Mouse (Mus musculus) right cerebral cortex, postnatal 4 days (tissue): ENCODE results near the gene Sh3kbp1.

ENCODE experiments used
- DNase-seq: peaks from one replicate; pipeline ENCODE4 v3.0.0-alpha.2; 2022

The Sh3kbp1 gene

DNA sequence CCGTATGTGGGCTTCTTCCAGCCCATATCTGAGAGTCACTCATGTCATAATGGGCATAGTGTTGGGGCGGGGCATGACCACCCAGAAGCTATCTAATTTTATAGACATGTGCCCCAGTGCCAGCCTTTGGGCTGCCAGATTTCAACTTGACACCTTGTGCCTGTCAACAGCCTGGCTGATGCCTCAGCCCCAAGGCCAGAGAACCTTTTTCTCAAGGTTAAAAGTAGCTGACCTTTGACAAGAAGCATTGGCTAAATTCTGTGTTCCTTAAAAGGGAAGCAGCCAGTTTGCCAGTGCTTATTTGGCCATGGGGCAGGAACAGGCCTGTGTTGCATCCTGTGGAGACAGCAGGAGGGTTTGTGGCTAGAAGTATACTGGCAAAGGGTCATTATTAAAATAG is 315.5 kb downstream of the Sh3kbp1 start:
- no peak for DNase-seq

GRCm38 (mm10) chrX:159943586-159943985 is 316.5 kb downstream of the Sh3kbp1 start:
- DNase-seq, result no peak

GRCm38 (mm10) chrX:159953546-159954429 is 326.7 kb downstream of the Sh3kbp1 start:
- DNase-seq, result no peak

DNA sequence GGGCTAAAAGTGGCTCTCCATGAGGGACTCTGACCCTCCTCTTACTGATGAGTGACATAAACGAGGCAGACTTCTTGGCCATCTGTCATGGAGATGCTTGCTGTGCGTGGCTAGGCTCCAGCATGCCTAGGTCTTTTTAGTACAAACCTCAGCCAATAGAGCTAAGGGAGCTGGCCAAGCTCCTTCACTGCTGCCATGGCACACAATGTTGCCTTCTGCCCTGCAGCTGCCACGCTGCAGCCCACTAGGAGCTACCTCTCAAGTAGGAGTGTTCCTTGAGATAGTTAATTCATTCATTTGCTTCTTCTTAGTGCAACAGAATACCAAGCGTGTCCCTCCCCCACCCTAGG is 327.3 kb downstream of the Sh3kbp1 start:
- DNase-seq, result peak; percentile 6

DNA sequence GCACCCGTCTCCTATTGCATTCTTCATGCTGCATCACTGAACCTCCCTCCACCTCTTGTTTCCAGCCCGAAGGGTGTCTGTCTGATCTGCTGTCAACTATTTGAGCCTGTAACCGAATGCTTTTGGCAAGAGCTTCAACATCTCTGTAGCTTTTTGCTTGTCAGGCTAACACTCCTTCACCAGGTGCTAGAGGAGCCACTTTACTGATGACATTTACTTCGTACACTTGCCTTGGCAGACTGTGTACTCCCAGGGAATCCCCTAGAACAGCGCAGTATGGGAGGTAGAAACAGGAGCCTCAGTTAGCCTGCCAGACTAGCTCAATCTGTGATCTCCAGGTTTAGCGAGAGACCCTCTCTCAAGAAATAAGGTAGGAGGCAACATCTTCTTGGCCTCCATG is 328.4 kb downstream of the Sh3kbp1 start:
- no peak for DNase-seq

- DNase-seq, result no peak
Measured at GRCm38 (mm10) chrX:159961385-159961784, 334.3 kb downstream of the Sh3kbp1 start.

- peak; percentile 32 for DNase-seq
Measured at GRCm38 (mm10) chrX:159963273-159963672, 336.2 kb downstream of the Sh3kbp1 start.

GRCm38 (mm10) chrX:159963925-159964324 is 336.9 kb downstream of the Sh3kbp1 start:
- peak; percentile 33 for DNase-seq

GRCm38 (mm10) chrX:159969025-159969424 is 342.0 kb downstream of the Sh3kbp1 start:
- no peak for DNase-seq

GRCm38 (mm10) chrX:159971091-159971779 is 344.2 kb downstream of the Sh3kbp1 start:
- no peak for DNase-seq

DNA sequence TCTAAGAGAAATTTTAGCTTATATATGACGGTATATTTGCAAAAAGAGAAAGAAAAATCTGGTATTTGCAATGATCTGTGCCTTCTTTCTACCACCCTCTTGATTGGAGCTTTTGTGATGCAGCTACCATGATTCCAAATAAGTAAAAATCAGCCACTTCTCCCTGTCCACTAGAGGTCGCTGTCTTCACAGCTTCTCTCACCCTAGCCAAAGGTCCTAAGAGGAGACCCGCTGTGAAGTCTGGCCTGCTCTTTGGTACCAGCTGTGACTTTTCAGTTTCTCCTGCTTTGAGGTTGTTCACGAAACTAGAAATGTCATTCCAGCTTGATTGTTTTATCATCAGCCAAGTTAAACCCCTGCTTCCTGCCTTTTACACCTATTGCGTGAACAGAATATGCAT is 346.7 kb downstream of the Sh3kbp1 start:
- no peak for DNase-seq

- DNase-seq, result no peak
Measured at GRCm38 (mm10) chrX:159976243-159976642, 349.2 kb downstream of the Sh3kbp1 start.

DNA sequence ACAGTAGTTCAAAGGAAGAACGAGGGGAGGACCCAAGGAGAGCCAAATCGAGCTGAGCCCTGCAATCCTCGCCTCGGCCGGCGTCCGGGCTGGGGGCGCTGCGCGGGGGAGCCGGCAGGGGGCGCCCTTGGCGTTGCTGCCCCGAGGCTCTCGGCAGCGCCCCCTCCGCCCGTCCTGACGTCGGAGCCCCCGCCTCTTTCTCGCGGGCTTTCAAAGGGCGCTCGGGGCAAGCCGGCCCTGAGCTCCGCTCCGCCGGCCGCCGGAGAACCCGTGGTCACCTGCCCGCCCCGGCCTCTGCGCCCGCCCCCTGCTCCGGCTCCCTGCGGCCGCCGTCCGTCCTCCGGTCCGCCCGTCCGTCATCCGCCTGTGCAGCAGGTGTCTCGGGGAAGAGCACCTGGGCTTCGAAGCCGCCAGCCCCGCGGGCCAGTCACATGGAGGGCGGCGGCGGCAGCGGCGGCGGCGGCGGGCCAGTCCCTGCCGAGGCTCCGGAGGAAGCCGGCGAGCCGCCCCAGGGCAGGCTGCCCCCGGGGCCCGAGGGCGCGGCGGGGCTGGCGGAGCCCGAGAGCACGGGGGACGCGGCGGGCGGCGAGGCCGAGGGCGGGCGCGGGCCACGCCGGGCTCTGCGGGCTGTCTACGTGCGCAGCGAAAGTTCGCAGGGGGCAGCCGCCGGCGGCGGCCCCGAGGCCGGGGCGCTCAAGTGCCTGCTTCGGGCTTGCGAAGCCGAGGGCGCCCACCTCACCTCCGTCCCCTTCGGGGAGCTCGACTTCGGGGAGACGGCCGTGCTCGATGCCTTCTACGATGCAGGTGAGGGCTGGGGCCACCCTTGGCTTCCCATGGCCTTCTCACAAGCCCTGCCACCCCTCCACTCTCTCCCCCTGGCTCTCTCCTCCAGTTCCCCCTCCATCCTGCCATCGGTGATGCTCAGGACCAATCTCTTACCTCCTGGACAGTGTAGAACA is 361.2 kb downstream of the Sh3kbp1 start, which contains the start of gene Map3k15:
Map3k15 (plus strand) TSS at position 432 of the 959 bp plus-strand sequence.
- peak; percentile 40 for DNase-seq

- DNase-seq, result no peak
Measured at GRCm38 (mm10) chrX:159995808-159996207, 368.7 kb downstream of the Sh3kbp1 start.
